Mouse (Mus musculus): ENCODE results near the gene Ap1m1.

DNA sequence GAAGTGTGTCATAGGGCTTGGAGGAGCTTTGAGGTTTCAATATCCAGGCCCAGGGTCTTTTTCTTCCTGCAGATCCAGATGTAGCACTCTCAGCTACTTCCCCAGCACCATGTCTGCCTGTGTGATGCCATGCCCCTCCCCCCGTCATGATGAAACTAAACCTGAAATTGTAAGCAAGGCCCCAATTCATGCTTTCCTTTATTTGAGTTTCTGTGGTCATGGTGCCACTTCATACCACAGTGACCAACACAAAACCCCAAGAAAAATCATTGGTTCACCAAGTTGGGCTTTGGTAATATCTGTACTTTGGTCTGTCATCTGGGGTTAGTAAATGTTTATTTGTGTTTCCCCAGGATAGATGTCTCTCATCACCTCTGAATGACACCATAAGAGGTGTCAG is 31.2 kb upstream of the Ap1m1 start:
- TF ChIP-seq CTCF (IDR thresholded peaks at IDR 0.05; ENCODE audit: borderline replicate concordance, insufficient read depth, low read length) (no peak), POLR2A (IDR thresholded peaks at IDR 0.05; ENCODE audit: low read depth, low read length) (no peak)
